Mouse (Mus musculus) limb, embryonic 14.5 days (tissue): ENCODE results near the gene Tent4a. TPM values are rescaled to one million over a fixed set of nuclear protein-coding genes. Genes with fewer than 3 reads are reported as not detected.

Experiments
- ATAC-seq: fragments of 200-750 bp; cut with Nextera tagmentation; 2 replicates; pipeline ENCODE4 v1.8.0; 2017; ENCODE audit warnings: low read depth, moderate number of reproducible peaks, moderate TSS enrichment; ENCODE audit not compliant: low FRiP score
- DNase-seq: peaks from one replicate; pipeline ENCODE4 v3.0.0-alpha.2; 2015; ENCODE audit warnings: low spot score
- H3K27ac ChIP-seq: fragments of 300-500 bp; sonication (generic); replicated peaks from 2 replicates; pipeline ENCODE4 v1.5.1; 2014; ENCODE audit warnings: low read depth, mild to moderate bottlenecking, low read length, moderate library complexity, mixed read lengths
- H3K27me3 ChIP-seq: fragments of 300-500 bp; sonication (generic); 2 replicates; pipeline ENCODE4 v1.6.1; 2014; ENCODE audit warnings: low read length, mixed read lengths; ENCODE audit not compliant: control insufficient read depth, insufficient read depth
- H3K36me3 ChIP-seq: fragments of 300-500 bp; sonication (generic); 2 replicates; pipeline ENCODE4 v1.6.1; 2014; ENCODE audit warnings: mild to moderate bottlenecking, low read length, moderate library complexity, mixed read lengths; ENCODE audit not compliant: control insufficient read depth, insufficient read depth
- H3K4me1 ChIP-seq: fragments of 300-500 bp; sonication (generic); 2 replicates; pipeline ENCODE4 v1.6.1; 2014; ENCODE audit warnings: antibody characterized with exemption, low read length, mixed read lengths; ENCODE audit not compliant: control insufficient read depth, insufficient read depth
- H3K4me2 ChIP-seq: fragments of 300-500 bp; sonication (generic); replicated peaks from 2 replicates; pipeline ENCODE4 v1.6.1; 2014; ENCODE audit warnings: low read depth, mild to moderate bottlenecking, low read length, moderate library complexity; ENCODE audit not compliant: severe bottlenecking
- H3K4me3 ChIP-seq: fragments of 300-500 bp; sonication (generic); replicated peaks from 2 replicates; pipeline ENCODE4 v1.5.1; 2014; ENCODE audit warnings: low read length
- H3K9ac ChIP-seq: fragments of 300-500 bp; sonication (generic); 2 replicates; pipeline ENCODE4 v1.6.1; 2014; ENCODE audit warnings: mild to moderate bottlenecking, low read depth, low read length, moderate library complexity; ENCODE audit not compliant: severe bottlenecking
- H3K9me3 ChIP-seq: fragments of 300-500 bp; sonication (generic); 2 replicates; pipeline ENCODE4 v1.6.1; 2016; ENCODE audit warnings: low read length; ENCODE audit not compliant: control insufficient read depth
- POLR2A ChIP-seq: fragments of 200-500 bp; IDR thresholded peaks from 2 replicates; pipeline ENCODE4 v1.8.0; 2012; ENCODE audit warnings: inconsistent platforms, mild to moderate bottlenecking, moderate library complexity, borderline replicate concordance; ENCODE audit not compliant: insufficient read depth, insufficient read length; ENCODE audit errors: extremely low read depth
- WGBS: fragments of 180-500 bp; shearing (Covaris S2); extraction: QIAGEN DNeasy Blood & Tissue Kit; methylation state at CpG from one replicate; pipeline ENCODE4 v1.1.7; 2014; 5-methylcytosine and 5-hydroxymethylcytosine counted together
- polyA plus RNA-seq, 2 experiments: library from polyadenylated mRNA; depleted of rRNA in 1 of 2; stranded (reverse) in 1 of 2; unstranded in 1 of 2; fragments of >200 nt; fragmentation: Nextera tagmentation in 1 of 2; extraction: Ambion mirVana in 1 of 2; gene quantifications; 2 replicates each; pipeline versions ENCODE4 v1.2.1 to v1.2.3; 2012 to 2014

Tent4a gene
- polyA plus RNA-seq, 2 experiments = 8.7 to 25.7 TPM

- Histone ChIP-seq H3K4me3 (no peak overlapping the region), H3K27ac (no peak overlapping the region), H3K9ac (no peak overlapping the region), H3K36me3 (no peaks in the 10 kb centered on the region), H3K27me3 (no peaks in the 10 kb centered on the region), H3K4me2 (no peak overlapping the region), H3K4me1 (no peaks in the 10 kb centered on the region), H3K9me3 (no peaks in the 10 kb centered on the region)
- TF ChIP-seq POLR2A = no peak
- ATAC-seq (no peak), DNase-seq (no peak)
- 69% methylated on average over 12 of the region's 12 CpGs for WGBS
Measured at GRCm38 (mm10) chr13:69562654-69563574, 28.5 kb upstream of the Tent4a start.

- Histone ChIP-seq H3K4me3 (no peak overlapping the region), H3K9ac (no peak overlapping the region), H3K9me3 (no peaks in the 10 kb centered on the region), H3K27me3 (no peaks in the 10 kb centered on the region), H3K4me1 (no peaks in the 10 kb centered on the region), H3K36me3 (no peaks in the 10 kb centered on the region), H3K27ac (no peak overlapping the region), H3K4me2 (no peak overlapping the region)
- TF ChIP-seq POLR2A = no peak
- ATAC-seq (no peak), DNase-seq (no peak)
- 83% methylated on average over 9 of the region's 9 CpGs for WGBS
Measured at GRCm38 (mm10) chr13:69562004-69562403, 27.6 kb upstream of the Tent4a start.

- H3K9ac ChIP-seq = no peak overlapping the region
- no peaks in the 10 kb centered on the region for H3K9me3 ChIP-seq
- no peaks in the 10 kb centered on the region for H3K27me3 ChIP-seq
- no peaks in the 10 kb centered on the region for H3K36me3 ChIP-seq
- no peak overlapping the region for H3K4me3 ChIP-seq
- H3K27ac ChIP-seq = no peak overlapping the region
- no peak for DNase-seq
- no peaks in the 10 kb centered on the region for H3K4me1 ChIP-seq
- 79% methylated on average over 13 of the region's 13 CpGs for WGBS
- no peak overlapping the region for H3K4me2 ChIP-seq
- no peak for ATAC-seq
- TF ChIP-seq POLR2A = no peak
Measured at GRCm38 (mm10) chr13:69559291-69559961, 25.0 kb upstream of the Tent4a start.

- H3K27ac ChIP-seq = no peak overlapping the region
- no peaks in the 10 kb centered on the region for H3K27me3 ChIP-seq
- no peaks in the 10 kb centered on the region for H3K4me1 ChIP-seq
- H3K9me3 ChIP-seq = no peaks in the 10 kb centered on the region
- no peak for DNase-seq
- H3K4me3 ChIP-seq = no peak overlapping the region
- no peak for ATAC-seq
- no peak overlapping the region for H3K4me2 ChIP-seq
- H3K36me3 ChIP-seq = no peaks in the 10 kb centered on the region
- TF ChIP-seq POLR2A = no peak
- 72% methylated on average over 6 of the region's 6 CpGs for WGBS
- H3K9ac ChIP-seq = no peak overlapping the region
Measured at GRCm38 (mm10) chr13:69558098-69558660, 23.8 kb upstream of the Tent4a start.

- no peaks in the 10 kb centered on the region for H3K36me3 ChIP-seq
- peak; percentile 52 for DNase-seq
- no peaks in the 10 kb centered on the region for H3K27me3 ChIP-seq
- H3K4me3 ChIP-seq = no peak overlapping the region
- no peak overlapping the region for H3K4me2 ChIP-seq
- no peak overlapping the region for H3K27ac ChIP-seq
- H3K9me3 ChIP-seq = no peaks in the 10 kb centered on the region
- no peak overlapping the region for H3K9ac ChIP-seq
- no peak for TF ChIP-seq POLR2A
- no peak for ATAC-seq
- no peaks in the 10 kb centered on the region for H3K4me1 ChIP-seq
Measured at GRCm38 (mm10) chr13:69556728-69557127, 22.3 kb upstream of the Tent4a start.
